Mouse (Mus musculus): ENCODE results near the gene Acss3.

The Acss3 gene

DNA sequence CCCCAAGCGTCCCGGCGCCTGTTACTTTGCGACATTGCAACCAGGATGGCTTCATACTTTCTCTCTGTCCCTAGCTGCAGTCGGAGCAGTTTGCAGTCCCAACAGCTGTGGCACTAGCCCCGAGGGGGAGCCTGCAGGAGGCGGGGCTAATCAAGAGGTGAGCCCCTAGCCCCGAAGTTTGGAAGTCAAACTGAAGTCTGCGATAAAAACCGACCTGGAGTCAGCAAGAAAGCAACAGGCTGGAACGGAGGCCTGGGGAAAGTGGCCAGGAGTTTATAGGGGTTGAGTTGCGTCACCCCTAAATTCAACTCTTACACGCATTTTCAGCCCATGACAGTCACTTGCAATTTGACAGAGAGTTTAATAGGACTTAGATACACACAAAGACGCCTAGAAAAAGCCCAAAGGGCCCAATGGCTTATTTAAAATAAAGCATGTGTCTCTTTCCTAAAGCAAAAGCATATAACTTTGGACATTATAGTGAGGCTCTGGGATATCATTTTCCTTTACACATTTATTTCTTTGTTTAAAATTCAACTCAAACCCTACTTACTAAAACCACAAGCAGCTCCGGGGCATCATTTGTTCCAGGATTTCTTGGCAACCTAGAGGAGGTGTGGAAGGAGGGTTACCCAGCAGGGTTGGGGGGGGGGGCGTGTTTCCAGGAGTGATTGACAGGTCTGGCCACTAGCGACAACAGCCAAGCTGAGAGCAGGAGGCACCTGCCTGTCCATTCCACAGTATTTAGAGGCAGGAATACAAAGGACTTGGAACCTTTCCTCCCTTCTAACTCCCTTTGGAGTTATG lies at the start of gene Acss3:
Gene Acss3, minus strand, starts transcription at position 140 of the 807 bp plus-strand sequence.
- DNase-seq: peak; percentile 56

DNA sequence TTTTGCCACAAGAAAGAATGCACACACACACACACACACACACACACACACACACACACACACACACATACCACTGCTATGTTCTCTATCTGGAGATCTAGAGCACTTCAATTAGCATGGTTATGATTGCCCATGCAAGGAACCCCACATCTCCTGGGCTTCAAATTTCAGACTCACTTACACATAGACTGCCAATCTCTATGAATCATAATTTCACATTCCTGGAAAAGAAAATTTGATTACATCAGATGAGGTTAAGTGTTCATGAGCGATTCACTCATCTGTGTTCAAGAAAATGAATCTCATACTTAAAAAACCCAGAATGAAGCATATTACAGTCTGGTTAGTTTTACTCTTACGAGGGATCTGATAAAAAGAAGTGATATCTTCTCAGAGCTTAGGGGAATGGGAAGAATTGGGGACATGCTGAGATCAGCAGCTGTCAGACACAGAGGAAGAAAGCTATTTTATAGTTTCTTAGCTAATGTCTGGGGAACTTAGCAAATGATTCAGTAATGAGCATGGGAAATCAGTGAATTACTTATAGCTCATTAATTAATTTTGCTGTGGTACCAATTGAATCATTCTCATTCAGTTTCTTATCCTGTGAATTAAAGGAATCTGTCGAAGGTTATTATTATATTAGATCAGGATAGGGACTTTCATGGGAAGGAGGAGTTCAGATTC lies 48.7 kb upstream of the Acss3 start:
- DNase-seq: no peak

DNA sequence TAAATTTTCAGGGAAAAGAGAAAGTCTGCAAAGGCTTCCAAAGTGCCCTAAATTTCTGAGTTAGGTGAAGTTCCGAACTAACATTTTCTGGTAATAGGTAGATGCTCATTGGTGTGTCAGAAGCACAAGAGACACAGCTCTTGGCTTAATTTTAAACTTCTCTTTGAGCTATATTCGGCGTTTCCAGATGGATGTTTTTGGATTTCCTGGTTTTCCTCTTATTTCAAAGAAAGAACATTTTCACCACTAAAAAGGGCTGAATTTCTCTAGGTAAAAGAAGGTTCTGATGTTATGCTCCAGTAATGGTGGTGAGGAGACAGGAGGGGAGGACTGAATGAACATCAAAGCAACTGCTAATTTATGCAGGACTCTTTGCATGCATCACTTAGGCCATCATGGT lies 43.0 kb upstream of the Acss3 start:
- no peak for DNase-seq

DNA sequence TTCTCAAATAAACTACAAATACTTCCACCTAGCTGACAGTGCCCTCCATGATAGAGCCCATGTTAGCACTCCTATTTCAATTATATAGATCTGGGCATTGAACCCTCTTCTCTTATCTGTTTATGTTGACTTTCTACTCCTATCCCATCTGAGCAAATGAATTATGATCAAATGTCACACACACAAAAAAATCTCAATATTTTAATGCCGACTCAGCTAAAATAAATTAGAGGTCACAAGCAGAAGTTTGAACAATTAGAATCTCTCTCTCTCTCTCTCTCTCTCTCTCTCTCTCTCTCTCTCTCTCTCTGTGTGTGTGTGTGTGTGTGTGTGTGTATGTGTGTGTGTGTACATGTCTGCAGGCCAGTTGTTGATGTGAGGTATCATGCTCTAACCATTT lies 25.3 kb upstream of the Acss3 start:
- DNase-seq: no peak

DNA sequence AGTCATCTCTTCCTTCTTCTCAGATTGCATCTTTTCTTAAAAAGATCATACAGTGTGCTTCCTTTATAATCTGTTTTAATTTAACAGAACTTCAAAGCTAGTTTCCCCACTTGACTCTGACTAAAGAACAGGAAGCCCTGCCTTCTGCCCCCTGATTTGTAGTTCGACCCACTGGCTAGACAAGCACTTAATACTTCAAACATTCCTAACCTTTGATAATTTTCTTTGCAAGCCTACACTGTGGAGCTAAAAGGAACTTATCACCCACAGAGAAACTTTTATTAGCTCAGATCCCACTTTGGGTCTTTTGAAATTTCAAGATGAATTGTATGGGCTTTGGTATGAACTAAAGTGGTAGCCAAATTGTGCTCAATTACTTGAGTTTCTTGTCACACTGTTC lies 20.5 kb upstream of the Acss3 start:
- DNase-seq: no peak

DNA sequence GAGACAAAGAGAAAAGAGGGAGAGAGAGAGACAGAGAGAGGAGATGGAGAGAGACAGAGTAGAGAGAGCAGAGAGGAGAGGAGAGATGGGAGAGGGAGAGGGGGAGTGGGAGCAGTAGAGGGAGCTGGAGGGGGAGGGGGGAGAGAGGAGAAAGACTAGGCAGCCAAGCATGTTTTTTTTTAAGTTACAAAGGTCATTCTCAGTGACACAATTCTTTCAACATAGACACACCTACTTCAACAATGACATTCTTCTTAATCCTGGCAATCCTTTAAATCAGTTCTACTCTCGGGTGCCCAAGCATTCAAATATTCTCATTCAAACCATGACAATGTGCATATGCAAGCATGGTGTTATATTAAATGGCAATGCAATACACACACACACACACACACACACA lies 19.4 kb upstream of the Acss3 start:
- DNase-seq: no peak

- no peak for DNase-seq
Observed at GRCm38 (mm10) chr10:107122744-107123528, 532 bp downstream of the Acss3 start.

DNA sequence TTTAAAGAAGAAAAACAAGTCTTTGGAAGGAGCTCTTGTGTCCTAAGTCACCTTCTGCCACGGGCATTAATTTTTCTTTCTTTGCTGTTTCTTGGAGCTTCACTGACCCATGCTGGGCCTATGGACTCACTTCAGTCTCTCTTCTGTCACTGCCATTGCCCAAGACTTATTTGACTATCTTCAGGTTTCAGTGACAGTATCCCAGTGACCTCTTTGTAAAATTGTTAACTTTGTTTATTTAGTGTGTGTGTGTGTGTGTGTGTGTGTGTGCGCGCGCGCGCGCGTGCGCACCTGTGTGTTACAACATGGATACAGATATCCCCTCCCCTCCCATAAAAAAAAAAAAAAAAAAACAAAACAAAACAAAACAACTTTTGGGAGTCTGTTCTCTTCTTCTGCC lies 2.2 kb downstream of the Acss3 start:
- no peak for DNase-seq

DNA sequence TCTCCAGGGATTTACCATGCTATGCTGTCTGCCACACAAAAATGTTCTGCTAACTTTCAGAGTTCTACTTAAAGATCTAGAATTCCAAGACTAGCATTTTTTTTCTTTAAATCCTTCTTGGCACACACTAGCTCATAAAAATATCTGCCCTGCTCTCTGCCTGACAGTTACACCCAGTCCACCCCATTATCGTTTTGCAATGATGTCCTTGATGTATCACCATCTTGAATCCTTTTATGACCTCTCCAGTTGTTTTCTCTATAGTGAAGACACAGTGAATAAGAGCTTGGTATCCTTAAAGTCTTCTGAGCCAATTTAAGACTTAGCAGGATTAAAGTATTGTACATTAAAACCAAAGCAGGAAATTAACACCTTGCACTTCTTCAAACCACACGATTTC lies 4.3 kb downstream of the Acss3 start:
- DNase-seq: no peak

DNA sequence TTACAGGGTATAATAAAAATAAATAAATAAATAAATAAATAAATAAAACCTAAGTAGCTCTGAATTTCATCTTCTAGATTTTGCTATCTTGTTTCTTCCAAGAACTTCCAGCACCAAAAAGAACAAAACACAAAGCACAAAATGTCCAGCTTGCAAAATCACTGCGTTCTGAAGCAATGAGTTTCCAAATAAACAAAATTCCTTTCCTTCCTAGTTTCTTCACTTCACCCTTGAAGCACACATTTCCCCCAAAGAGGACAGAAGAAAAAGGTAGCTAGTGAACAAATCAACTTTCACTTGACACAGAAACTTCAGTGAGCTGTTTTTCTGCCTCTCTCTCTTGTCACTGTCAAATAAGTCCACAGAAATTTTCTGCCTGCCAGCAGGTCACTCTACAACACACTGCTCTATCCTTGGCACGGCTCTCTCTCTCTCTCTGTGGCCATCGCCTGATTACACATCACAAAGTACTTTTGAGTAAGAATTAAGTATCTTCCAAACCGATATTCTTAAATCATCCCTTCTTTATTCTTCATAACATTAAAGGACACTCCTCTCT lies 6.7 kb downstream of the Acss3 start:
- DNase-seq: no peak

DNA sequence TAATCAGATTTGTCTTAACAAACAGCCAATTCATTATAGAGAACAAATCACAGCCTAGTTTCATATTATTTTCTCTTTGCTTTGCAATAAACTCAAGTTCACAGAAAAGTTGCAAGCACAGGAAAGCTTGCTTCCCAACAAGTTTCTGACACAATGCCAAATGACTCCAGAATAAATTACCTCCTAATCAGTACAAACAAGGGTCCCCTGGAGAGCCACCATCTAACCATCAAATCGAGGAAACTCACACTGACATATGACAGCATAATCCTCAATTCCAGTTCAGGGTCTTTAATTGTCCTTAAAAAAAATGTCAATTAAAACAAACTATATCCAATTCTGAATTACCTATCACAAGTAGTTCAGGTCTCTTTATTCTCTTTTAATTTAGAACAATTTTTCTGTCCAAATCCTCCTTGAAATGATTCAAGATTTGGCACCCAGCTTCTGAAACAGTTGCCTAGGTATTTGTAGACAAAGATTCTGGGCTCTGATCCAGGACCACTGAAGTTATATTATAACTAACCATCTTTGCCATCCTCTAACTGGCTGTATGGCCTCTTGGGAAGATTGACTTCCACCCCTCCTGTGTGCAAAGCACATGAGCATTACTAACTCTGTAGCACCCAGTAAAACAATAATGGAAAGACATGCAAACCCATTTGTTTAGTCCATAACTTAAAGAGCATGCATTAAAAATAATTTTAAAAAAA lies 7.4 kb downstream of the Acss3 start:
- DNase-seq: no peak

- no peak for DNase-seq
Observed at GRCm38 (mm10) chr10:107115121-107115520, 8.3 kb downstream of the Acss3 start.

GRCm38 (mm10) chr10:107094452-107094851 lies 29.0 kb downstream of the Acss3 start:
- no peak for DNase-seq

DNA sequence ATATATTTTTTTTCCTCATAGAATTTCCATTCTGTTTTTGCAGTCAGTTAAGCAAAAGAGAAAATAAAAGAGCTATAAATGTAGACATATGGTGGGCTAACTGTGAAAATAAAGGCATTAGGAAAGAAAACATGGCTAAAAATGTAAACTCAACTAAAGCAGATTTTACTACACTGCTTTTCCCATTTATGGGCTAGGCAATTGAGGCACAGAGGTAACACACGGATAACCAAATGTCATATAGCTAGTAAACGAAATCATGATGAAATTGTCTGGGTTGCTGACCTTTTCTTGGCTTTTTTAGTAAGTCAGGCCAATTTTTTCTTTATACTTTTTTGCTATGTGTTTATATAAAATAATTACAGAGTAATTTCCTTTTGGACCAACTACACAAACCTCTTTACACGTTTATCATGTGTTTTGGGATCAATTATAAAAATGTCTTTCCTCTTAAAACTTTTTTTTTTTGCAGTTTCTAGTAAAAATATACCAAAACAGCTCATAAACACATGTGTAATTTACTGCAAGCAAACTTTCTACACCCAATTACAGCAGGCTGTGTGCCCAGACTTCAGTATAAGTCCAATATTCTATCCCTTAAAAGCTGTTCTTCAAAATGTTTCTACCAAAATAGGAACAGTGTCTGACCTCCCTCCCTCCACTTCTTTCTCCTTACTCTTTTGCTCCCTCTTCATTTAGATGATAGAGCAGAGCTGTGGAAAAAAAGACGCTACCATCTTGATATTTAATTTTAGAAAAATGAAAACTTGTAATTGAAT lies 69.4 kb downstream of the Acss3 start:
- DNase-seq: no peak

GRCm38 (mm10) chr10:107050489-107050888 lies 73.0 kb downstream of the Acss3 start:
- DNase-seq: no peak

- DNase-seq: no peak
Observed at GRCm38 (mm10) chr10:107042656-107043055, 80.8 kb downstream of the Acss3 start.

DNA sequence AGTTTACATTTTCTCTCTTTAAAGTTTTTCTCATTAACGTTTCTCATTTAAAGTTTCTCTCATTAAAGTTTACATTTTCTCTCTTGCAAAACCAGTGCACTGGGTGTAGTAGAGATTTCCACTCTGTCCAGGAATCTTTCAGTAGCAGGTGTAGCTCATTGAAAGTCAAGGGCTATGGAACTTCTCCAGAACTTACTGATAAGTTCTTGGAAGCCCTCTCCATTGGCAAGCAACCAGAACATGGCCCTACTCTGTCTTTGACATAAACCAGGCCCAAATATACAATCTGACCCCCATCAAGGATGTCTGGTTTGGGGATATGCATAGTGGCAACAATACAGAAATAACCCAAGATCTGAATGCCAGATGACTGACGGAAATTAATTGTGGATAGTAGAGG lies 82.6 kb downstream of the Acss3 start:
- DNase-seq: no peak

GRCm38 (mm10) chr10:107040378-107040777 lies 83.1 kb downstream of the Acss3 start:
- DNase-seq: no peak

DNA sequence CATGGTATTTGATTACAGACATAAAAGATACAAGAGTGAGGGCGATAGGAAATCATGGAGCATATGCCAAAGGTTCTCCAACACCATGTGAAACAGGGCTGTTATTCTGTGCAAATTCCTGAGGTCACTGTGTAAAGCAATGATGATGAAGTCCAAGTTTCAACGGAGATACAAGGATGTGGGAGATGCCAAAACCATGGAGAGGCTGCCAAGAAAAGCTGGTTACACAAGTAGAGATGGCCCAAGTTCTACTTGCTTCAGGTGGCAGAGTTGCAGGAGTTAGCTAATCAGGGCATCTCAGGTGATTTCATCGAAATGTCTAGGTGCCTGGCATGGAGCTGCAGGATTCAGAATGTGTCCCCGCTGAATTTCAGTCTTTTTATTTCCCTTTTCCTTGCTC lies 84.3 kb downstream of the Acss3 start:
- no peak for DNase-seq

- no peak for DNase-seq
Observed at GRCm38 (mm10) chr10:107024254-107024653, 99.2 kb downstream of the Acss3 start.

DNA sequence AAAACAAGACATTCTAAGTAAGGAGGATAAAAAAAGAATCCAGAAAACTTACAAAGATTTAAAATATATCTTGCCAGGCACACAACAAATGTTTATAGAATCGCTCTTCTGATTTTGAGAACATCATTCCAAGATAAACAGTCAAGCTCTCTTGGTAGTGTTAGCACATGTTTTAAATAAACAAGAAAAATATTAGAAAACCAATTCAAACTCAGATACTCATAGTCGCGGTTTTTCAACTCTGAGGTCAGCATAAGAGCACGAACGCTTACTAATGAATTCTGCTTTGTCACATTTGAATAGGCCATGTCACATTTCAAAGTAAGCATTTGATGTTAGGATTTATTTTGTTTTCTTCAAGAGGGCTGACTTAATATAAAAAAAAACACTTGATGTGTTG lies 102.3 kb downstream of the Acss3 start:
- no peak for DNase-seq

DNA sequence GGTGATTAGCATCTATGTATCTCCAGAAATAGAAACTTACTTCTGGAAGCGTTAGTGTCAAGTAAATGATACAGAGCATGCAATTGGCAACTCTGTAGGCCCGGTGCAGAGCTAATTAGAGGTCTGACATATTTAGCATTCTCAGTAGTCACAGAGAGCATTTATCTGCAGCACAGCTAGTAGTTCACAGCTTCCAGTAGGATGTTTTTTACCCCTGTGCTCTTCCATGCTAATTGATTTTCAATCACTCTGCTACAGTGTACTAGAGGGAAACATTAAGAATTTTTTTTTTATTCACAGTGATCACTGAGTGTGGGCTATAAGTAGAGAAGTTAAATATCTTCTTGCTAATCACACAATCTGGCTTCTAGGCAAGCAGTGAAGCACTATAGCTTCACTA lies 112.3 kb downstream of the Acss3 start:
- DNase-seq: no peak
